Mouse (Mus musculus) heart, postnatal 0 days (tissue): Measurements from ENCODE around the gene Exoc4.

ENCODE experiments used
- CTCF ChIP-seq: IDR thresholded peaks from 2 replicates; pipeline ENCODE4 v1.5.1; 2016; ENCODE audit warnings: antibody characterized with exemption, control low read depth, low read depth
- EP300 ChIP-seq: IDR thresholded peaks from 2 replicates; pipeline ENCODE4 v1.6.1; 2016; ENCODE audit warnings: antibody characterized with exemption, low read depth

GRCm38 (mm10) chr6:33283523-33283922 lies 34.6 kb downstream of the Exoc4 start:
- no peak for TF ChIP-seq CTCF
- no peak for TF ChIP-seq EP300
